Mouse (Mus musculus): ENCODE data around the gene Galnt4.
"Not testable (repeated sequence)": the region's sequence is repeated elsewhere in the genome, so short reads cannot be mapped to it uniquely, and the experiment has no call there.

Gene Galnt4

DNA sequence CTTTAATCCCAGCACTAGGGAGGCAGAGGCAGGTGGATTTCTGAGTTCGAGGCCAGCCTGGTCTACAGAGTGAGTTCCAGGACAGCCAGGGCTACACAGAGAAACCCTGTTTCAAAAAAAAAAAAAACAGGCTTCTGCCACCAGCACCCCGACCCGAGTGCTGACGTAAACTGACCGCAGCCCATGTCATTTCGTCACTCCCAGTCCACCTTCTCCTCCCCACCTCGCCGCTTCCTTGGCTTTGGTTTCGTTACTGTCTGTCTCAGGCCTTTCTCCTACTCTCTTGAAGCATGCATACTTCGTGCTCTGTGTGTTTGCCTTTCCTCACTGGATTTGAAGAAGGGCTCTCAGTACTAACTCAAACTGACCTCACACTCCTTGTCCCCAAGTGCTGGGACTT, 49.7 kb downstream of the Galnt4 start:
- DNase-seq (ENCODE audit: low spot score): not testable (repeated sequence)

GRCm38 (mm10) chr10:99161987-99162582, 54.1 kb downstream of the Galnt4 start:
- no peak for DNase-seq (ENCODE audit: low spot score)

All from layer of hippocampus, adult 9-10 months (tissue).